21 mouse cellular contexts compared by ENCODE assay signal in the genomic region with DNA sequence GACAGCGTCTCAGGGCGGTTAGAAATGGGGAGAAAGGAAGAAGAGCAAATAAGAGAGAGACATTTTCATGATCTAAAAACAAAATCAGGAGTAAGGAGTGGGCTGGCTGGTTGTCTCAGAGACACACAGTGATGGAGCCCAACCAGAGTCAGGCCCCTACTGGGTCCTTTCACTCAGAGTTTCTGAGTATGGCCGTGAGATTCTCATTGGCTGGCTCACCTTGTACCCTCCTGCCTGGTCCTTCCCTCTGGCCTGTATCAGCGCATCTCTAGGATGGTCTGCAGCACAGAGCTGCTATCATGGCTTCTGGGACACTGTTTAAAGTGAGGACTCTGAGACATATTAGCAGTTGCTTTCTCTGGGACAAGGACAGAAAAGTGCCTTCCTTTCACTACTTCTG. TPM values are rescaled to one million over a fixed set of nuclear protein-coding genes. Genes with fewer than 3 reads are reported as not detected.
DNase-seq lines count a peak whose midpoint lies in the region; ATAC-seq and TF ChIP-seq lines count a peak whose summit lies in the region.
"Had no signal": no experiment of that assay in that cellular context is flagged by ENCODE, and none has a peak within 500 bp of the region (broad histone marks: within the 10 kb centered on the region; RNA-seq: fewer than 3 reads in every experiment).

No protein-coding gene starts in this region.

- H3K27ac ChIP-seq in cerebellum, adult 2 months (ENCODE audit: insufficient read depth, low read length) = peak overlapping the region; percentile 87
- H3K27ac ChIP-seq in cortical plate, adult 2 months (ENCODE audit: insufficient read depth, low read length) = peak overlapping the region; percentile 39; the same call in 1 of the 2 replicates
- H3K27ac ChIP-seq: embryonic facial prominence, embryonic 10.5 days; hindbrain, embryonic 14.5 days; intestine, embryonic 15.5 days had no signal

- peak; percentile 57 to 70 for DNase-seq in cerebellum, adult 2 months
- DNase-seq in brain, adult 2 months (ENCODE audit: low read depth, low spot score) = peak; percentile 62
- DNase-seq in cerebellum, adult 9-10 months = peak; percentile 76
- DNase-seq in adrenal gland, postnatal 4 days (ENCODE audit: low spot score in 2 of 2) = no peak
- DNase-seq: adrenal gland, adult 8-10 months; kidney, adult 18-20 months had no signal

- WGBS in cerebellum, adult 2 months = 28% methylated on average over 4 of the region's 4 CpGs

- ATAC-seq in cerebellum, adult (ENCODE audit: insufficient number of reproducible peaks, low FRiP score, low TSS enrichment) = no peak
- no peak for ATAC-seq in activated CD4-positive, CD25-positive, alpha-beta regulatory T cell, adult 4 months
- ATAC-seq: forebrain, embryonic 14.5 days; intestine, embryonic 15.5 days had no signal

- no peaks in the 10 kb centered on the region for H3K27me3 ChIP-seq in cerebellum, adult 2 months (ENCODE audit: control insufficient read depth, insufficient read depth, low read length)
- H3K27me3 ChIP-seq: intestine, embryonic 15.5 days had no signal

- peak; percentile 57; the same call in 1 of the 2 replicates for TF ChIP-seq POLR2A in cerebellum, adult 2 months (IDR thresholded peaks at IDR 0.05; ENCODE audit: borderline replicate concordance, insufficient read depth, low read length)
- no peak for TF ChIP-seq POLR2A in cortical plate, adult 2 months (IDR thresholded peaks at IDR 0.05; ENCODE audit: extremely low read depth, insufficient read depth, low read length)

- TF ChIP-seq CTCF in cerebellum, adult 2 months (IDR thresholded peaks at IDR 0.05; ENCODE audit: borderline replicate concordance, insufficient read depth, low read depth, low read length) = no peak
- no peak for TF ChIP-seq CTCF in cortical plate, adult 2 months (IDR thresholded peaks at IDR 0.05; ENCODE audit: extremely low read depth, insufficient read depth, low read length)

- peak overlapping the region; percentile 83 for H3K4me3 ChIP-seq in cerebellum, adult 2 months (replicated peaks; ENCODE audit: insufficient read depth, low read depth, low read length)
- no peak overlapping the region for H3K4me3 ChIP-seq in cortical plate, adult 2 months (ENCODE audit: insufficient read depth, low read length)
- H3K4me3 ChIP-seq: embryonic facial prominence, embryonic 10.5 days; heart, embryonic 10.5 days; intestine, embryonic 15.5 days had no signal

- peaks cover 59% of the 10 kb centered on the region for H3K4me1 ChIP-seq in cerebellum, adult 2 months (ENCODE audit: control insufficient read depth, insufficient read depth, low read length)
- H3K4me1 ChIP-seq in cortical plate, adult 2 months (ENCODE audit: control insufficient read depth, insufficient read depth, low read length) = peaks cover 28% of the 10 kb centered on the region

RNA-seq across cellular contexts. Expression of a gene that starts 40.6 kb away (rescaled TPM):
- polyA plus RNA-seq in cerebellum, adult 2 months (2012; rRNA removed) = 0.41 and 0.86 TPM in 2 replicates
- polyA plus RNA-seq in cortical plate, adult 2 months (2012; rRNA removed) = 1.3 and 2.1 TPM in 2 replicates
- not detected for total RNA-seq in adrenal gland, postnatal 4 days (2021)
- polyA plus RNA-seq in activated CD4-positive, CD25-positive, alpha-beta regulatory T cell, adult 4 months (2017; shearing (Covaris generic)) = not detected
- total RNA-seq: ES-E14; heart, adult 18-20 months; heart, postnatal 10 days; hematopoietic stem cell, adult 5-6 weeks had no signal
- polyA plus RNA-seq: embryonic facial prominence, embryonic 10.5 days; embryonic facial prominence, embryonic 14.5 days; forebrain, embryonic 14.5 days; heart, embryonic 10.5 days; heart, embryonic 14.5 days; hindbrain, embryonic 14.5 days; intestine, embryonic 15.5 days; kidney, embryonic 14.5 days had no signal

Comparison
In these comparisons a context has a peak if more than half of its experiments do, and no peak if none do; other contexts are left out.
1. DNase-seq: peak in cerebellum, adult 2 months (2 of 2), brain, adult 2 months (single experiment) and cerebellum, adult 9-10 months (single experiment); none in adrenal gland, postnatal 4 days (0 of 2).